Mouse (Mus musculus) thymus, adult 2 months (tissue): ENCODE measurements around the gene Lamp3. TPM values are rescaled to one million over a fixed set of nuclear protein-coding genes. Genes with fewer than 3 reads are reported as not detected.
"Not testable (repeated sequence)": the region's sequence is repeated elsewhere in the genome, so short reads cannot be mapped to it uniquely, and the experiment has no call there.

Source experiments
- DNase-seq: peaks from one replicate; pipeline ENCODE4 v3.0.0; 2021
- H3K27ac ChIP-seq: fragments of 200-500 bp; 2 replicates; pipeline ENCODE4 v1.5.1; 2012; ENCODE audit warnings: low read length, control low read depth; ENCODE audit not compliant: control insufficient read depth, insufficient read depth
- H3K27me3 ChIP-seq: fragments of 200-500 bp; 2 replicates; pipeline ENCODE4 v1.6.1; 2012; ENCODE audit warnings: mild to moderate bottlenecking, low read length, moderate library complexity, mixed read lengths; ENCODE audit not compliant: control insufficient read depth, insufficient read depth
- H3K36me3 ChIP-seq: fragments of 200-500 bp; 2 replicates; pipeline ENCODE4 v1.6.1; 2012; ENCODE audit warnings: mild to moderate bottlenecking, low read length, moderate library complexity; ENCODE audit not compliant: control insufficient read depth, insufficient read depth
- H3K4me1 ChIP-seq: fragments of 200-500 bp; replicated peaks from 2 replicates; pipeline ENCODE4 v1.6.1; 2012; ENCODE audit warnings: low read length; ENCODE audit not compliant: control insufficient read depth, insufficient read depth
- H3K4me3 ChIP-seq: fragments of 200-500 bp; 2 replicates; pipeline ENCODE4 v1.5.1; 2012; ENCODE audit warnings: mild to moderate bottlenecking, low read length, control low read depth, moderate library complexity; ENCODE audit not compliant: control insufficient read depth, insufficient read depth
- CTCF ChIP-seq: fragments of 200-500 bp; IDR thresholded peaks from 2 replicates; pipeline ENCODE4 v1.5.1; 2012; ENCODE audit warnings: mild to moderate bottlenecking, control low read depth, low read length, moderate library complexity, borderline replicate concordance; ENCODE audit not compliant: control insufficient read depth, poor library complexity, insufficient read depth; ENCODE audit errors: extremely low read depth
- POLR2A ChIP-seq: fragments of 200-500 bp; IDR thresholded peaks from 2 replicates; pipeline ENCODE4 v1.6.1; 2012; ENCODE audit warnings: mild to moderate bottlenecking, low read length, control low read depth, moderate library complexity; ENCODE audit not compliant: control insufficient read depth, poor library complexity, insufficient read depth; ENCODE audit errors: extremely low read depth
- WGBS: fragments of 180-500 bp; shearing (Covaris S2); methylation state at CpG from one replicate; pipeline ENCODE4 v1.1.7; 2018; 5-methylcytosine and 5-hydroxymethylcytosine counted together
- polyA plus RNA-seq: library from polyadenylated mRNA; depleted of rRNA; stranded (reverse); fragments of >200 nt; gene quantifications from 2 replicates; pipeline ENCODE4 v1.2.3, GENCODE M21; 2012; rRNA removed

Lamp3 gene
- polyA plus RNA-seq, 1 experiment: 0.16 TPM

GRCm38 (mm10) chr16:19666312-19666711 is 39.9 kb downstream of the Lamp3 start:
- H3K27ac ChIP-seq: no peak overlapping the region
- H3K27me3 ChIP-seq: no peaks in the 10 kb centered on the region
- WGBS: 30% methylated on average over 1 of the region's 1 CpGs
- no peak for TF ChIP-seq CTCF
- TF ChIP-seq POLR2A: no peak
- DNase-seq: no peak
- H3K4me3 ChIP-seq: no peak overlapping the region
- no peaks in the 10 kb centered on the region for H3K4me1 ChIP-seq
- H3K36me3 ChIP-seq: no peaks in the 10 kb centered on the region

- DNase-seq: no peak
- Histone ChIP-seq H3K4me1 (no peaks in the 10 kb centered on the region), H3K27me3 (no peaks in the 10 kb centered on the region), H3K4me3 (no peak within 1 kb of the TSS), H3K36me3 (no peaks in the 10 kb centered on the region), H3K27ac (no peak within 1 kb of the TSS)
- WGBS: 95% methylated on average over 1 of the region's 1 CpGs
- TF ChIP-seq POLR2A: no peak
Measured at GRCm38 (mm10) chr16:19629816-19630215, 76.4 kb downstream of the Lamp3 start, which contains the start of gene Olfr171. Gene Olfr171 (minus strand): TSS chr16:19629916.

GRCm38 (mm10) chr16:19611782-19612181 is 94.4 kb downstream of the Lamp3 start, which contains the start of gene Olfr170:
Gene Olfr170 (minus strand): TSS chr16:19611882.
- H3K4me1 ChIP-seq, H3K36me3 ChIP-seq, H3K4me3 ChIP-seq, H3K27ac ChIP-seq, DNase-seq, H3K27me3 ChIP-seq: not testable (repeated sequence)
- 95% methylated on average over 2 of the region's 2 CpGs for WGBS

Other genes starting within 250 kb of the Lamp3 start
- not detected in 2 replicates for gene Olfr166, start 222.7 kb downstream of the Lamp3 start, polyA plus RNA-seq
- gene Olfr167, start 184.1 kb downstream of the Lamp3 start, polyA plus RNA-seq: not detected in 2 replicates
- not detected in 2 replicates for gene Olfr168, start 170.8 kb downstream of the Lamp3 start, polyA plus RNA-seq
- not detected in 2 replicates for gene Olfr169, start 134.6 kb downstream of the Lamp3 start, polyA plus RNA-seq
- gene Olfr170, start 94.5 kb downstream of the Lamp3 start, polyA plus RNA-seq: not detected in 2 replicates
- not detected in 2 replicates for gene Olfr171, start 76.5 kb downstream of the Lamp3 start, polyA plus RNA-seq
- 2.0 and 2.1 TPM in 2 replicates for gene B3gnt5, start 53.8 kb upstream of the Lamp3 start, polyA plus RNA-seq